10 mouse cellular contexts compared by ENCODE assay signal in the genomic region with DNA sequence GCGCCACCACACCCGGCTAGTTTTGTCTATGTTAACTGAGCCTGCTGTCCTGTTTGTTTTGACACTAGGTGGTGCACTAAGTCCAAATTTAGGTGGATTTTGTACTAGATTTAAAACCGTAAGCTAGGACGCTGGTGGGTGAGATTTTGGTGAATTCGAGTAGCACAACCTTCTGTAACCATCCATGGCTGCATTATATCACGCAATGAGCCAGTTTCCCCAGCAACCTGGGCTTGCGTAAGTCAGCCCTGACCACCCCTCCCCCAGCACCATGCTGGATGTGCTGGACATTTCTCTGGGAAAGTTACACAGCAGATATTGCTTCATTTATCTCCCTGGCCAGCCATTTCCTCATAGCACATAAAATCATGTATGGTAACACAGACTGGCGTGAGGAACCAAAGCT. TPM values are rescaled to one million over a fixed set of nuclear protein-coding genes. Genes with fewer than 3 reads are reported as not detected.
A peak's percentile ranks its signal among the peaks of the same experiment; 100 is the strongest.
DNase-seq lines count a peak whose midpoint lies in the region; ATAC-seq and TF ChIP-seq lines count a peak whose summit lies in the region.
"Had no signal": no experiment of that assay in that cellular context is flagged by ENCODE, and none has a peak within 500 bp of the region (broad histone marks: within the 10 kb centered on the region; RNA-seq: fewer than 3 reads in every experiment).

No protein-coding gene starts in this region.

- H3K27ac ChIP-seq in left cerebral cortex, adult 2 months = no peak overlapping the region
- no peak overlapping the region for H3K27ac ChIP-seq in liver, adult 2 months (replicated peaks; ENCODE audit: insufficient read depth, low read depth, low read length)
- H3K27ac ChIP-seq: limb, embryonic 13.5 days; neural tube, embryonic 12.5 days had no signal

- no peak for TF ChIP-seq POLR2A in liver, adult 2 months (IDR thresholded peaks at IDR 0.05; ENCODE audit: extremely low read depth, insufficient read depth, low read length)

- peaks cover 2% of the 10 kb centered on the region; the same call in 1 of the 2 replicates for H3K4me1 ChIP-seq in liver, adult 2 months (ENCODE audit: control insufficient read depth, insufficient read depth, low read length)
- H3K4me1 ChIP-seq: limb, embryonic 13.5 days; neural tube, embryonic 12.5 days had no signal

- no peak overlapping the region for H3K9ac ChIP-seq in liver, adult 2 months (ENCODE audit: low read depth, low read length)
- H3K9ac ChIP-seq: limb, embryonic 13.5 days; neural tube, embryonic 12.5 days had no signal

- H3K27me3 ChIP-seq in liver, adult 2 months (ENCODE audit: control insufficient read depth, insufficient read depth, low read length) = no peaks in the 10 kb centered on the region
- H3K27me3 ChIP-seq: limb, embryonic 13.5 days; neural tube, embryonic 12.5 days had no signal

- no peaks in the 10 kb centered on the region for H3K36me3 ChIP-seq in liver, adult 2 months (ENCODE audit: control insufficient read depth, insufficient read depth, low read length)
- H3K36me3 ChIP-seq: limb, embryonic 13.5 days; neural tube, embryonic 12.5 days had no signal

- H3K4me3 ChIP-seq in left cerebral cortex, adult 2 months = no peak overlapping the region
- H3K4me3 ChIP-seq in liver, adult 2 months (ENCODE audit: insufficient read depth, low read depth, low read length) = no peak overlapping the region
- H3K4me3 ChIP-seq: limb, embryonic 13.5 days; neural tube, embryonic 12.5 days had no signal

- DNase-seq in left cerebral cortex, adult 2 months (ENCODE audit: extremely low spot score in 1 of 2, low spot score in 2 of 2) = no peak
- no peak for DNase-seq in left cerebral cortex, postnatal 10 days (ENCODE audit: extremely low spot score in 1 of 2, low spot score in 2 of 2)
- peak; percentile 68 for DNase-seq in adipocyte (ENCODE audit: low spot score)
- DNase-seq in liver, adult 2 months (ENCODE audit: extremely low read depth, low read depth, low spot score) = peak; percentile 86
- DNase-seq in kidney, adult 11 months = no peak
- no peak for DNase-seq in kidney, postnatal 14 days

- no peaks in the 10 kb centered on the region for H3K79me2 ChIP-seq in liver, adult 2 months (ENCODE audit: control insufficient read depth, insufficient read depth, low read length)

- peak; percentile 23; the same call in 1 of the 2 replicates for TF ChIP-seq CTCF in left cerebral cortex, adult 2 months (IDR thresholded peaks at IDR 0.05)
- TF ChIP-seq CTCF in liver, adult 2 months (IDR thresholded peaks at IDR 0.05; ENCODE audit: low read depth, low read length) = no peak

- 17% methylated on average over 8 of the region's 8 CpGs for WGBS in liver, adult 2 months

- intact Hi-C loops in left cerebral cortex, adult 2 months (cut with DNase I) = no loop called here
- intact Hi-C loops in left cerebral cortex, postnatal 10 days (cut with DNase I) = no loop called here

- peak; percentile 96 for ATAC-seq in megakaryocyte progenitor cell, adult 5-6 weeks (replicated peaks; ENCODE audit: poor library complexity)
- ATAC-seq: intestine, embryonic 16.5 days had no signal

RNA-seq across cellular contexts. Expression of a gene that starts 24.7 kb away (rescaled TPM):
- total RNA-seq in left cerebral cortex, adult 2 months (2021) = 10 to 100 TPM; 15.7 to 17.7 TPM
- 10 to 100 TPM; 13.3 to 13.6 TPM for total RNA-seq in left cerebral cortex, postnatal 10 days (2021)
- 36.4 and 42.3 TPM in 2 replicates for total RNA-seq in liver, adult 2 months (2014; rRNA removed)
- polyA plus RNA-seq in liver, adult 2 months (2012; rRNA removed) = 7.3 and 8.0 TPM in 2 replicates
- total RNA-seq in megakaryocyte progenitor cell, adult 5-6 weeks (2015) = 42.5 and 45.9 TPM in 2 replicates
- 51.3 and 60.6 TPM in 2 replicates for total RNA-seq in megakaryocyte progenitor cell, adult 5-6 weeks (2017)

RNA-seq across cellular contexts. Expression of a gene that starts 56.3 kb away (rescaled TPM):
- under 1 TPM in 1 of 2 experiments, not detected in 1; 0.56 TPM for total RNA-seq in left cerebral cortex, adult 2 months (2021)
- total RNA-seq in left cerebral cortex, postnatal 10 days (2021) = 1 to 10 TPM; 1.2 to 2.4 TPM
- not detected in 2 replicates for total RNA-seq in liver, adult 2 months (2014; rRNA removed)
- polyA plus RNA-seq in liver, adult 2 months (2012; rRNA removed) = not detected in 2 replicates
- total RNA-seq in megakaryocyte progenitor cell, adult 5-6 weeks (2015) = not detected in 2 replicates
- not detected in 2 replicates for total RNA-seq in megakaryocyte progenitor cell, adult 5-6 weeks (2017)
- polyA plus RNA-seq: intestine, embryonic 16.5 days; limb, embryonic 13.5 days; neural tube, embryonic 12.5 days had no signal

Comparison
In these comparisons a context has a peak if more than half of its experiments do, and no peak if none do; other contexts are left out.
1. DNase-seq: peak in adipocyte (single experiment) and liver, adult 2 months (single experiment); none in left cerebral cortex, adult 2 months (0 of 2), left cerebral cortex, postnatal 10 days (0 of 2), kidney, adult 11 months (single experiment) and kidney, postnatal 14 days (single experiment).